Mouse (Mus musculus) hindbrain, embryonic 11.5 days (tissue): ENCODE results near the gene Fbxl17. TPM values are rescaled to one million over a fixed set of nuclear protein-coding genes. Genes with fewer than 3 reads are reported as not detected.

Experiments
- ATAC-seq: fragments of 200-750 bp; cut with Nextera tagmentation; 2 replicates; pipeline ENCODE4 v1.8.0; 2017; ENCODE audit warnings: mild to moderate bottlenecking, moderate TSS enrichment, moderate library complexity; ENCODE audit not compliant: low FRiP score
- DNase-seq: peaks from one replicate; pipeline ENCODE4 v3.0.0-alpha.2; 2015; ENCODE audit warnings: low spot score
- H3K27ac ChIP-seq: fragments of 300-500 bp; sonication (generic); 2 replicates; pipeline ENCODE4 v1.5.1; 2014; ENCODE audit warnings: mild to moderate bottlenecking, low read depth, low read length
- H3K27me3 ChIP-seq: fragments of 300-500 bp; sonication (generic); 2 replicates; pipeline ENCODE4 v1.6.1; 2014; ENCODE audit warnings: mild to moderate bottlenecking, low read length, moderate library complexity, mixed read lengths; ENCODE audit not compliant: control insufficient read depth, insufficient read depth
- H3K36me3 ChIP-seq: fragments of 300-500 bp; sonication (generic); 2 replicates; pipeline ENCODE4 v1.6.1; 2014; ENCODE audit warnings: mild to moderate bottlenecking, low read length, moderate library complexity, mixed read lengths; ENCODE audit not compliant: control insufficient read depth, insufficient read depth
- H3K4me1 ChIP-seq: fragments of 300-500 bp; sonication (generic); replicated peaks from 2 replicates; pipeline ENCODE4 v1.6.1; 2014; ENCODE audit warnings: low read length, mixed read lengths; ENCODE audit not compliant: control insufficient read depth, insufficient read depth
- H3K4me2 ChIP-seq: fragments of 300-500 bp; sonication (generic); replicated peaks from 2 replicates; pipeline ENCODE4 v1.6.1; 2014; ENCODE audit warnings: mild to moderate bottlenecking, low read depth, low read length
- H3K4me3 ChIP-seq: fragments of 300-500 bp; sonication (generic); 2 replicates; pipeline ENCODE4 v1.5.1; 2014; ENCODE audit warnings: low read depth, low read length
- H3K9ac ChIP-seq: fragments of 300-500 bp; sonication (generic); 2 replicates; pipeline ENCODE4 v1.6.1; 2014; ENCODE audit warnings: low read depth, low read length
- H3K9me3 ChIP-seq: fragments of 300-500 bp; sonication (generic); 2 replicates; pipeline ENCODE4 v1.6.1; 2016; ENCODE audit warnings: low read length; ENCODE audit not compliant: control insufficient read depth
- WGBS: fragments of 180-500 bp; shearing (Covaris S2); extraction: QIAGEN DNeasy Blood & Tissue Kit; methylation state at CpG from one replicate; pipeline ENCODE4 v1.1.7; 2014; 5-methylcytosine and 5-hydroxymethylcytosine counted together
- polyA plus RNA-seq: library from polyadenylated mRNA; unstranded; fragments of >200 nt; fragmentation: Nextera tagmentation; extraction: Ambion mirVana; gene quantifications from 2 replicates; pipeline ENCODE4 v1.2.1, GENCODE M21; 2014

Fbxl17 gene
- polyA plus RNA-seq, 1 experiment from 2014 or later, result 9.1 TPM

- Histone ChIP-seq H3K4me1 (no peaks in the 10 kb centered on the region), H3K27ac (no peak overlapping the region), H3K4me3 (no peak overlapping the region), H3K4me2 (no peak overlapping the region), H3K9ac (no peak overlapping the region), H3K27me3 (no peaks in the 10 kb centered on the region; the same call in 1 of the 2 replicates), H3K36me3 (no peaks in the 10 kb centered on the region), H3K9me3 (no peaks in the 10 kb centered on the region)
- peak; percentile 41 for DNase-seq
- 46% methylated on average over 9 of the region's 9 CpGs for WGBS
- ATAC-seq, result peak; percentile 75
Measured at GRCm38 (mm10) chr17:63185531-63185930, 314.3 kb downstream of the Fbxl17 start.

GRCm38 (mm10) chr17:63184844-63185504 is 314.8 kb downstream of the Fbxl17 start:
- no peak overlapping the region for H3K4me3 ChIP-seq
- WGBS, result 48% methylated on average over 10 of the region's 10 CpGs
- DNase-seq (no peak), ATAC-seq (peak; percentile 74)
- H3K36me3 ChIP-seq, result no peaks in the 10 kb centered on the region
- no peak overlapping the region for H3K9ac ChIP-seq
- no peaks in the 10 kb centered on the region for H3K4me1 ChIP-seq
- no peak overlapping the region for H3K27ac ChIP-seq
- H3K27me3 ChIP-seq, result no peaks in the 10 kb centered on the region; the same call in 1 of the 2 replicates
- no peaks in the 10 kb centered on the region for H3K9me3 ChIP-seq
- no peak overlapping the region for H3K4me2 ChIP-seq

GRCm38 (mm10) chr17:63183431-63183830 is 316.4 kb downstream of the Fbxl17 start:
- H3K4me3 ChIP-seq, result no peak overlapping the region
- WGBS, result 52% methylated on average over 3 of the region's 3 CpGs
- DNase-seq, result no peak

GRCm38 (mm10) chr17:63181661-63182060 is 318.2 kb downstream of the Fbxl17 start:
- Histone ChIP-seq H3K27ac (no peak overlapping the region), H3K9me3 (no peaks in the 10 kb centered on the region), H3K9ac (no peak overlapping the region), H3K4me2 (no peak overlapping the region), H3K27me3 (no peaks in the 10 kb centered on the region; the same call in 1 of the 2 replicates), H3K4me1 (no peaks in the 10 kb centered on the region), H3K36me3 (no peaks in the 10 kb centered on the region), H3K4me3 (no peak overlapping the region)
- DNase-seq (no peak), ATAC-seq (no peak)
- 86% methylated on average over 5 of the region's 5 CpGs for WGBS

More at GRCm38 (mm10) chr17:63183431-63183830, 316.4 kb downstream of the Fbxl17 start:
- no peak overlapping the region for H3K27ac ChIP-seq
- ATAC-seq, result no peak
- no peaks in the 10 kb centered on the region; the same call in 1 of the 2 replicates for H3K27me3 ChIP-seq
- H3K9ac ChIP-seq, result no peak overlapping the region
- H3K36me3 ChIP-seq, result no peaks in the 10 kb centered on the region
- no peaks in the 10 kb centered on the region for H3K9me3 ChIP-seq
- H3K4me1 ChIP-seq, result no peaks in the 10 kb centered on the region
- H3K4me2 ChIP-seq, result no peak overlapping the region

GRCm38 (mm10) chr17:63180042-63180441 is 319.8 kb downstream of the Fbxl17 start:
- Histone ChIP-seq H3K27me3 (no peaks in the 10 kb centered on the region; the same call in 1 of the 2 replicates), H3K4me3 (no peak overlapping the region), H3K4me1 (no peaks in the 10 kb centered on the region), H3K9me3 (no peaks in the 10 kb centered on the region), H3K27ac (no peak overlapping the region), H3K9ac (no peak overlapping the region), H3K36me3 (no peaks in the 10 kb centered on the region), H3K4me2 (no peak overlapping the region)
- WGBS, result 88% methylated on average over 3 of the region's 3 CpGs
- ATAC-seq (no peak), DNase-seq (no peak)

- Histone ChIP-seq H3K4me2 (no peak overlapping the region), H3K27me3 (no peaks in the 10 kb centered on the region), H3K4me1 (no peaks in the 10 kb centered on the region), H3K9ac (no peak overlapping the region), H3K9me3 (no peaks in the 10 kb centered on the region), H3K27ac (no peak overlapping the region), H3K36me3 (no peaks in the 10 kb centered on the region), H3K4me3 (no peak overlapping the region)
- DNase-seq (no peak), ATAC-seq (no peak)
- WGBS, result 88% methylated on average over 2 of the region's 2 CpGs
Measured at GRCm38 (mm10) chr17:63178331-63178730, 321.5 kb downstream of the Fbxl17 start.

GRCm38 (mm10) chr17:63176411-63176810 is 323.4 kb downstream of the Fbxl17 start:
- 0 out of 2 replicates have a peak, but pooled peaks have one; percentile 20 for ATAC-seq
- Histone ChIP-seq H3K4me3 (no peak overlapping the region), H3K4me1 (no peaks in the 10 kb centered on the region), H3K9me3 (no peaks in the 10 kb centered on the region), H3K9ac (no peak overlapping the region), H3K27me3 (no peaks in the 10 kb centered on the region), H3K27ac (no peak overlapping the region), H3K4me2 (no peak overlapping the region), H3K36me3 (no peaks in the 10 kb centered on the region)
- DNase-seq, result no peak
- WGBS, result 48% methylated on average over 5 of the region's 5 CpGs

- no peaks in the 10 kb centered on the region for H3K4me1 ChIP-seq
- H3K4me3 ChIP-seq, result no peak overlapping the region
- H3K4me2 ChIP-seq, result no peak overlapping the region
- no peaks in the 10 kb centered on the region for H3K9me3 ChIP-seq
- no peak overlapping the region for H3K9ac ChIP-seq
- 47% methylated on average over 1 of the region's 1 CpGs for WGBS
- DNase-seq (no peak), ATAC-seq (no peak)
- no peaks in the 10 kb centered on the region for H3K36me3 ChIP-seq
- H3K27me3 ChIP-seq, result no peaks in the 10 kb centered on the region
- no peak overlapping the region for H3K27ac ChIP-seq
Measured at GRCm38 (mm10) chr17:63172697-63173096, 327.1 kb downstream of the Fbxl17 start.

- Histone ChIP-seq H3K9me3 (no peaks in the 10 kb centered on the region), H3K27ac (no peak overlapping the region), H3K9ac (no peak overlapping the region), H3K36me3 (no peaks in the 10 kb centered on the region), H3K4me2 (no peak overlapping the region), H3K4me3 (no peak overlapping the region), H3K27me3 (no peaks in the 10 kb centered on the region), H3K4me1 (no peaks in the 10 kb centered on the region)
- ATAC-seq (no peak), DNase-seq (no peak)
- 32% methylated on average over 5 of the region's 5 CpGs for WGBS
Measured at GRCm38 (mm10) chr17:63171890-63172491, 327.8 kb downstream of the Fbxl17 start.
